Mouse (Mus musculus): ENCODE results near the gene Cdk4.
A peak's percentile ranks its signal among the peaks of the same experiment; 100 is the strongest.

Gene Cdk4

DNA sequence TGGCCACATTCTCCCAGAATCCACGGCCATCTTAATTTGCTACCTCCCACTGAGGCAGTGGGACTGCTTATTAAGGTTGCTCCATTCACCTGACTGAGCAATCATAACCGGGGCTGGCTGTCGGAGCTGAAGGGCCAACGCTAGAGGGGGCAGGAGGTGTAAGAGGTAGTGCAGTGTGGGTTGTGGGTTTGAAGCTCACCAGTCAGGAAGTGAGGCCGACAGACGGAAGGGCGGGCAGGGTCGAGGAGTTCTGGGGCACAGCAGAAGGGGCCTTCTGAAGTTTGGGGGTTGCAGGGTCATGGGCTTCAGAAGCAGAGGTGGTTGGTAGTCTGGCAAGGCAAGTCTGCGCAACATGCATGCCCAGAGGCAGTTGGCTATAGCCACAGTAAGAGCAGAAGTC lies 11.7 kb downstream of the Cdk4 start, which contains the start of gene Agap2:
Agap2 (plus strand) TSS at position 205 of the 400 bp plus-strand sequence.
- DNase-seq (ENCODE audit: low spot score in 2 of 2) = peak; percentile 81 to 86

DNA sequence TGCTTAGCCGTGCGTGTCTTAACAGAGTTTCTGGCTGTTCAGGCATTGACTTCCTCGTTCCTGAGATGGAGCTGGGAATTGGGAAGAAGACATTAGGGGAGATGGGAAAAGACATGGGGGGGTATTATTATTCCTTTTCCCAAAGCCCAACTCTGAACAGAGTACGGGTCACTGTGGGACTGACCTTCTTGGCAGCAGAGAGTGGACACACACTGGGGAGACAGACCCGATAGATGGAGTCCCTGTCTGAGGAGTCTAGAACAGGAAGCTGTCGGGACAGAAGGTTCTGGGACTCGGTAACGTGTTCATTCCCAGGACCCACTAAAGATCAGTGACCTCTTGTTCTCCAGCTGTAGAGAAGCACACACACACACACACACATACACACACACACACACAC lies 12.3 kb downstream of the Cdk4 start:
- DNase-seq (ENCODE audit: low spot score in 2 of 2) = no peak

DNA sequence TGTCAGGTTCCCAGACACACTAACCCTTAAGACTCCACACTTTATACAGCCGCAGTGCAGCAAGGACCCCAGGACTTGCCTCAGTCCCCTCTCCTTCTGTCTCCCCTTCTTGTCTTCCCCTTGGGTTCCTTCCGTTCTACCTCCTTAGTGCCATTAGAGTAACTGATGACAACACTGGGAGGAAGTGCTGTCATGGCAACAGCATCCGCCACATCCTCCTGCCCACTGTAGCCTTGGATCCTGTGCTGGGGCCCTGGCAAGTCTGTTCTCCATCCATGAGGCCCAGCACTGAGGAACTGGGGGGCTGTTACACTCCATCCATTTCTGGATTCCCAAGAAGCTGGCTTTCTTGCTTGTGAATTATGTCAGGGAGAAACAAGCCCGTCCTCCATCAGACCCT lies 12.7 kb downstream of the Cdk4 start:
- peak; percentile 63 to 73 for DNase-seq (ENCODE audit: low spot score in 2 of 2)

DNA sequence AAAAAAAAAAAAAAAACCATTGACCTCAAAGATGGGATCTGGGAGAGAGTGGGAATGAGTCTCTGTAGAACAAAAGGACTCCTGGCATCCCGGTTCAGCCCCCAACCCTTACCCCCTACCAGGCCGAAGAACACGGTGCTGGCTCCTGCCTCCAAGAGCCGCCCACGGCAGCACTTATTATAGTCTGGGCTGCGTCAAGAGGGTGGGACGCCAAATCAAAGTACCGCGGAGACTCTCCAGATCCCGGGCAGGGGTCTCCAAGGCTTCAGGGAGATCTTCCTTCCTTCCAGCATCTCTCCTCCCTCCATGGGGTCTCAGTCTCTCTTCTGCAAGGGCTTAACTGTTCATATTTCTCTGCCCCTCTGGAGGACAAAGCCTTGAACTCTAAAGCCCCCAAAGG lies 14.2 kb downstream of the Cdk4 start:
- DNase-seq (ENCODE audit: low spot score in 2 of 2) = no peak

DNA sequence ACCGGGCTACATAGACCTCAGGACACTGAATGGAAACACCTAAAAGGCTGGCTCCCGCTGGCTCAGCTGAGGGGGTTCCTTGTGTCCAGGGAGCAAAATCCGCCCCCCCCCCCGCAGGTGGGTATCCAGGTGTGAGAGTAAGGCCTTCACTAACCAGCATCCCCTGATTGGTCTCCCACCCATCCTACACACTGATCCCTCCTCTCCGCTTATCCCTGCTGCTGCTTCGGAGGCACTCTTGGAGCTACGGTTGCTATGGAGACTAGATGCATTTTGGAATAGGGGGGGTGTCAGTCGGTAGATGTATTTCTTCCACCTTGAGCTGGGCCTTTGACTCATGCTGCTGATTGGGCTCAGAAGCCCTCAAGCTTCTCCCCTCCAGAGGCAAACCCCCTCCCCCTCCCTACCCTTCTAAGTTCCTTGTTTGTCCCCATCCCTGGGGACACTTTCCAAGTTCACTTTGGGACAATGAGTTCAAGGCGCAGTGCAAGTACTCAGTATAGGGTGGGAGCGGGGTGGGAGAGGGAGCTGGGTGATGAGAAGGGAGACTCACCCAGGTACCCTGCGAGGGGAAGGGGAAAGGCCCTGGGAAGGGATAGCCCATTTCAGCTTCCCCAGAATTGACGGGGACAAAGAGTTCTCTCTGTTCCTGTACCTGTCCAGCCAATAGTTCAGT lies 14.8 kb downstream of the Cdk4 start:
- DNase-seq (ENCODE audit: low spot score in 2 of 2) = no peak

DNA sequence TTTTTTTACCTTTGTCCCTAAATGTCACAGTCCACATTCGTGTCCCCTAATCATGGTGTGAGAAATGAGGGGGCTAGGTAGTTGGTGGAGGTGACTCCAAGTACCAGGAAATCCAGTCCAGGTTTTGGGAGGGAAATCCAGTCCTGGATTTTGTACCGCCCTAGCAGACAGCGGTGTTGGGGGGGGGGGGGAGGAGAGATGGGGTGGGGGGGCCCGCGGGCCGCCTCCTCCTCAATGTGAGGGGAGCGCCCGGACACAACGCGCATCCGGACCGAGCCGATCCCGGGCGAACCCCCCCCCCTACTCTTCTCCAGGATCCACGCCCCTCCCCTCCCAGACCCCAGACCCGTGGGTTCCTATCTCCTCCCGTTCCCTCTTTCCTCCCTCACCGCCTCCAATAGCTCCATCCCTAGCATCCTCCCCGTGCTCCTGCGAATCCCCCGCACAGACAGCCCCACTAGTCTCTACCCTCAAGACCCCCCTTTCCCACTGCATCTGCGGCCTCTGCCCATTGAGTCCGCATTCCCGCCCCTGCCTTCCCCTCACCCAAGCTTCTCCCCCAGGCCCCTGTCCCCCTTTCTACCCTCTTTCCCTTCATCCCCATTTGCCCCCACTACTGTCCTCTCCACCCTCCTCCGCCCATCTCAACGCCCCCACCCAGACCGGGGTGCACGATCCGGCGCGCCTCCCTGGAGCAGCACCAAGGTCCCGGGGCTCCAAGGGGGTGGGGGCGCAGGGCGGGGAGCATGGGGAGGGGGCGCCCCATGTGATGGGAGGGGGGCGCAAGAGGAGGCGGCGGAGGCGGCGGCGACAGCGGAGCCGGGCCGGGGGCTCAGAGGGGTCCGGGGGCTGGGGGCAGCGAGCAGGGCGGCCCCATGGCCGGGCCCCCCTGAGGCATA lies 15.6 kb downstream of the Cdk4 start:
- DNase-seq (ENCODE audit: low spot score in 2 of 2) = no peak

GRCm38 (mm10) chr10:127079665-127080391 lies 16.5 kb downstream of the Cdk4 start:
- no peak for DNase-seq (ENCODE audit: low spot score in 2 of 2)

- DNase-seq (ENCODE audit: low spot score in 2 of 2) = no peak
Measured at GRCm38 (mm10) chr10:127080901-127081780, 17.8 kb downstream of the Cdk4 start.

DNA sequence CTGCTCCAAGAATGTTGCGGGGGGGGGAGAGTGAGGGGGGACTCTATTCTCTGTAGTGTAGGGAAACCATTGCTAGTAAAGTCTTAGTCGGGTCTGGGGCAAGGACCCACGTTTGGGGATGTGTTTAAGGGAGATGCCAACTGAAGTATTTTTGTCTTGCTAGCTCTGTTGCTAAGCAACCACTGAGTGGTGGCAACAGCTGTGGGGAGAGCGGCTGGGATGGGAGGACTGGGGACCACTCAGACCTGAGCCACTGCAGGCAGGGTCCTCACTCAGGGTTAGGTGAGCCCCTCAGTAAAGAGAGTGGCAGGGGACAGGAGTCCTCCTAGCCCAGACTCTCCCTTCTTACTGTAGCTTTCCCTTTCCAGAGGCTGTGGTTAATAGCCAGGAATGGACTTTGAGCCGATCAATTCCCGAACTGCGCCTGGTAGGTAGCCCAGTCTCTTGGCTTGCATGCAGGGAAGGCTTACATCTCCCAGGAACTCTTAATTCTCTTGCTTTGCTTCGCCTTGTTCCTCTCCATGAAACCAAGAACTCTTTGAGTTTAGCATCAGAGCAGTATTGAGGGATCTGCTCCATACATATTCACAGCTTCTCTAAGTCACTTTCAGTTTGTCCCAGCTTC lies 18.8 kb downstream of the Cdk4 start:
- no peak for DNase-seq (ENCODE audit: low spot score in 2 of 2)

DNA sequence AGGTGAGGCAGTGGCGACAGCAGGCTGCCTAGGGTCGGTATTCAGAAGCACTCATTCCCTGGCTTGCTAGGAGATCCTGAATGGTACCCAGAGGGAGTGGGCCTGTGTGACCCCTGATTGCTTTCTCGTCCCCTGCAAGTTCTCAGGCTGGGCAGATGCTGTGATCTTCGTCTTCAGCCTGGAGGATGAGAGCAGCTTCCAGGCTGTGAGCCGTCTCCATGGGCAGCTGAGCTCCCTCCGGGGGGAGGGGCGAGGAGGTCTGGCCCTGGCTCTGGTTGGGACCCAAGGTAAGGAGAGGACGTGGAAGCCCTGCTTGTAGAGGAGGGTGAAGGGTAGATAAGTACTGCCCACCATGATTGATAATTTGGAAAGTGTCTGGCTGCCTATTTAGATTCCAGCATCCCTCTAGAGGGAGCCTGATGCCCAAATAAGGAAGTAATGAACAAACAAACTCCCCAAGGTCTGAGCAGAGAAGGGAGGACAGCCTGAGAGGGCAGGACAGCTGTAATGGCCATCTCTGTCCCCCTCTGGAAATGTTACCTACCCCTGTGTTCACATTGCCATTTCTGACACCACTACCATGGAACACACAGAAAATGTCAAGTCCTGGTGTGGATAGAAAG lies 20.1 kb downstream of the Cdk4 start:
- no peak for DNase-seq (ENCODE audit: low spot score in 2 of 2)

DNA sequence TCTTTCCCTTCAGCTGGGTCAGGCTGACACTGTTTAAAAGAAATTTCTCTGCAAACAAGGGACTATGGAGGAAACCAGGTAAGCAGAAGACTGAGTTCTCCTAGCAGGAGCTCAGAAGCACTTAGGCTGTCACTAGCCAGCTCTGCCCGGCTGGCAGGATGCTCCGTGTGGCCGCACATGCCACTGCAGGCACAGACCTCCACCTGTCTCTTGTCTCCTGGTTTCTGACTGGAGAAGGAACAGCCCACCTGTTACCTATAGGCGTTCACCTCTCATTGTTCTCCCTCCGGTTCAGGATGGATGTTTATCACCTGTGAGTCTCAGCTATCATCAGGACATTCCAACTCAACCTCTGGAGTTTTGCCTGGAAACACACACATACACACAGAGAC lies 20.6 kb downstream of the Cdk4 start:
- DNase-seq (ENCODE audit: low spot score in 2 of 2) = no peak

DNA sequence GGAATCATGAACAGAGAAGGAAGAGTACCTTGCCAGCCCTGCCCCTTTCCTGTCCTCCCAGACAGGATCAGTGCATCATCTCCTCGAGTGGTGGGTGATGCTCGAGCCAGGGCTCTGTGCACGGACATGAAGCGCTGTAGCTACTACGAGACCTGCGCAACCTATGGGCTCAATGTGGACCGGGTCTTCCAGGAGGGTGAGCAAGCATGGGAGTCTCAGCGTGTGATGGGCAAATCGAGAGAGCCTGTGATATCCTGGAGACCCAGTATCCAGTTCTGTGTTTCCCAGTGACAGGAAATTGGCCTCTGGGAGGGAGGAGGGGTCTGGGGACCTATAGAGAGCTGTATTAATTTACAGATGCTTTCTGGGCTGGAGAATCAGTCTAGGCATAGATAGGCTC lies 21.7 kb downstream of the Cdk4 start:
- DNase-seq (ENCODE audit: low spot score in 2 of 2) = no peak

DNA sequence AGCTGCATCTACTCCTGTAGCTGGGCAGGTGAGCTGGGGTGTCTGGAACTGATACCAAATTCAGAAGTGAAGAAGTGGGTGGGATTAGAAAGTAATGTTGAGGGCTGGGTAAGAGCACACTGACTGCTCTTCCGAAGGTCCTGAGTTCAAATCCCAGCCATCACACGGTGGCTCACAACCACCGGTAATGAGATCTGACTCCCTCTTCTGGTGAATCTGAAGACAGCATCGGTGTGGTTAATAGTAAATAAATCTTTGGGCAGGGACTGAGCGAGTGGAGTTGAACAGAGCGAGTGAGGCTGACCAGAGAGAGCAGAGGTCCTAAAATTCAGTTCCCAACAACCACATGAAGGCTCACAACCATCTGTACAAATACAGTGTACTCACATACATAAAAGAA lies 22.3 kb downstream of the Cdk4 start:
- no peak for DNase-seq (ENCODE audit: low spot score in 2 of 2)

DNA sequence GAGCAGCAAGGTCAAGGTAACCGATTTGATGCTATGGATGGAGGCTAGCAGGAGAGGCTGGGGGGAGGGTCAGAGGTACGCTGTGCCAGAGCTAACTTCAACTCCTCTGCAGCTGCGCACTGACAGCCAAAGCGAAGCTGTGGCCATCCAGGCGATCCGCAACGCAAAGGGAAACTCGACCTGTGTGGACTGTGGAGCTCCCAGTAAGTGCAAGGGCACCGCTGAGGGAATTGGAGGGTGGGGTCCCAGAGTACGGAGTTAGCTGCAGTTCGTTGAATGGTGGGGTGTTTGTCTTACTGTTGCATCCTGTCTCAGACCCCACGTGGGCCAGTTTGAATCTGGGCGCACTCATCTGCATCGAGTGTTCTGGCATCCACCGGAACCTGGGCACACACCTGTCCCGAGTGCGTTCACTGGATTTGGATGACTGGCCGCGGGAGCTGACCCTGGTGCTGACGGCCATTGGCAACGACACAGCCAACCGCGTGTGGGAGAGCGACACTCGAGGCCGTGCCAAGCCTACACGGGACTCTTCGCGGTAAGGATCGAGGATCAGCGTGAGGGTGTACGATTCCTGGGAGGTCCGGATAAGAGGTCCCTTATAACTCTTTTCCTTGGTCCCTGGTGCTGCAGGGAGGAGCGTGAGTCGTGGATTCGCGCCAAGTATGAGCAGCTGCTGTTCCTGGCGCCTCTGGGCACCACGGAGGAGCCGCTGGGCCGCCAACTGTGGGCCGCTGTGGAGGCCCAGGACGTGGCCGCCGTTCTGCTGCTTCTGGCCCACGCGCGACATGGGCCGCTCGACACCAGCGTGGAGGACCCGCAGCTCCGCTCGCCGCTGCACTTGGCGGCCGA lies 27.5 kb downstream of the Cdk4 start:
- no peak for DNase-seq (ENCODE audit: low spot score in 2 of 2)

DNA sequence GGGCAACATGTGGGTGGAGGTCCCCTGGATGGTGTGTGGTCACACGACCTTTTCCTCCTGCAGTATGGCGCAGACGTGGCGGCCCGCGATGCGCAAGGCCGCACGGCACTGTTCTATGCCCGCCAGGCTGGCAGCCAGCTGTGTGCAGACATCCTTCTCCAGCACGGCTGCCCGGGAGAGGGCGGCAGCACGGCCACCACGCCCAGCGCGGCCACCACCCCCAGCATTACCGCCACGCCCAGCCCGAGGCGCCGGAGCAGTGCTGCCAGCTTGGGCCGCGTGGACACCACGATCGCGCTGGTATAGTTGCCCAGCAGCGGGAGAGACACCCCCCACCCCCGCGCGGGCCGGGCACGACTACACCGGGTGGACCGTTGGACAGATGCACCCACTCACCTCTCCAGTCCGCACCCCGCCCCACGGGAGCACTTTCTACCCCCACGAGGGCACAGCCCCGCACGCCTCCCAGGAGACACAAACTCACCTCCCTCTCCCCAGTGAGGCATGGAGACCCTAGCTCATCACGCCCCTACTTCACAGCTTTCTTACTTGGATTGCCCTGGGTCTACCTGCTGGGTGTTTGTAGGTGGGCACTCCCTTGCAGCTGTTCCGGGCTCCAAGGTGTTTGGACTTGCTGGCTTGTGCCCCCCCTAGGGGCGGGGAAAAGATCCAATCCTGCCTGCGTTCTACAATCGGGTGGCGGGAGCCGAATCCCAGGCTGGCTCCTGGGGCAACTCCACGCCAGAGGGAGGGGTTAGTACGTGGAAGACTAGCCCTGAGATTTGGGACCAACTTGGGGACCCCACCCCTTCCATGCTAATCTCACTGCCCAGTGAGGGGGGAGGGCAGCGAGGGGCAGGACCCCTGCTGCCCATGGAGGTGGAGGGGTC lies 28.4 kb downstream of the Cdk4 start:
- no peak for DNase-seq (ENCODE audit: low spot score in 2 of 2)

DNA sequence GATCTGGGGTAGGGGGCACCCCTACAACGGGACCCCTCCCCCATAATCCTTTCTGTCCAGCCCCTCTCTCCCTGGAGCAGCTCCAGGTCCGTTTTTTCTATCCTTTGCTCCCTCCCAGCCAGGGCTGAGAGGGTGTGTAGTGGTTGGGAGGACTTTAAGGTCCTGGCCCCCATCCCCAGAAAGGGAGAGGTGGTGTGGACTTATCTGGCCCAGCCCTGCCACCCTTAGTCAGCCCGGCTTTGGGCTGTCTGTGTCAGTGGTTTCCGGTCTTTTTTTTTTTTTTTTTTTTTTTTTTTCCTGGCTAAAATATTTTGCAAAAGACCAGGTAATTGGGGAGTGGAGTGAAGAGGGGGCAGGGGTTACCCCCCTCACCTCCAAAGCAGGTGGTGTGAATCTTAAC lies 29.4 kb downstream of the Cdk4 start:
- no peak for DNase-seq (ENCODE audit: low spot score in 2 of 2)

- DNase-seq (ENCODE audit: low spot score in 2 of 2) = no peak
Measured at GRCm38 (mm10) chr10:127094382-127094802, 31.1 kb downstream of the Cdk4 start.

GRCm38 (mm10) chr10:127098514-127098913 lies 35.2 kb downstream of the Cdk4 start:
- DNase-seq (ENCODE audit: low spot score in 2 of 2) = no peak

GRCm38 (mm10) chr10:127099191-127099590 lies 35.9 kb downstream of the Cdk4 start:
- DNase-seq (ENCODE audit: low spot score in 2 of 2) = no peak
